Mouse (Mus musculus) lung, postnatal 10 days (tissue): ENCODE measurements around the gene Egfr.

Source experiments
- DNase-seq: peaks from one replicate; pipeline ENCODE4 v3.0.0; 2021

Gene Egfr

GRCm38 (mm10) chr11:16752007-16752348, at the start of gene Egfr:
Gene Egfr (plus strand): TSS chr11:16752203.
- DNase-seq, result peak; percentile 86

GRCm38 (mm10) chr11:16703221-16703620, 48.8 kb upstream of the Egfr start:
- DNase-seq, result no peak

GRCm38 (mm10) chr11:16735083-16735644, 16.8 kb upstream of the Egfr start:
- DNase-seq, result no peak

GRCm38 (mm10) chr11:16737323-16737722, 14.7 kb upstream of the Egfr start:
- DNase-seq, result no peak

- DNase-seq, result no peak
Observed at GRCm38 (mm10) chr11:16738691-16739090, 13.3 kb upstream of the Egfr start.

GRCm38 (mm10) chr11:16739155-16739554, 12.8 kb upstream of the Egfr start:
- peak; percentile 14 for DNase-seq

GRCm38 (mm10) chr11:16740691-16741611, 11.1 kb upstream of the Egfr start:
- no peak for DNase-seq

- DNase-seq, result no peak
Observed at GRCm38 (mm10) chr11:16742251-16742650, 9.8 kb upstream of the Egfr start.

GRCm38 (mm10) chr11:16742821-16743220, 9.2 kb upstream of the Egfr start:
- no peak for DNase-seq

- peak; percentile 85 for DNase-seq
Observed at GRCm38 (mm10) chr11:16751457-16751982, 483 bp upstream of the Egfr start.

GRCm38 (mm10) chr11:16752349-16753153, 548 bp downstream of the Egfr start:
- DNase-seq, result peak; percentile 41

- DNase-seq, result peak; percentile 11
Observed at GRCm38 (mm10) chr11:16753154-16754040, 1.4 kb downstream of the Egfr start.

GRCm38 (mm10) chr11:16759930-16760329, 7.9 kb downstream of the Egfr start:
- DNase-seq, result no peak

- DNase-seq, result no peak
Observed at GRCm38 (mm10) chr11:16761184-16761583, 9.2 kb downstream of the Egfr start.

- no peak for DNase-seq
Observed at GRCm38 (mm10) chr11:16766038-16766815, 14.2 kb downstream of the Egfr start.

- DNase-seq, result no peak
Observed at GRCm38 (mm10) chr11:16767984-16768383, 16.0 kb downstream of the Egfr start.

- no peak for DNase-seq
Observed at GRCm38 (mm10) chr11:16769276-16769675, 17.3 kb downstream of the Egfr start.

GRCm38 (mm10) chr11:16769709-16770303, 17.8 kb downstream of the Egfr start:
- peak; percentile 36 for DNase-seq

GRCm38 (mm10) chr11:16770966-16771365, 19.0 kb downstream of the Egfr start:
- no peak for DNase-seq

- DNase-seq, result peak; percentile 19
Observed at GRCm38 (mm10) chr11:16772717-16773116, 20.7 kb downstream of the Egfr start.

- DNase-seq, result no peak
Observed at GRCm38 (mm10) chr11:16776967-16777366, 25.0 kb downstream of the Egfr start.
